Mouse (Mus musculus) midbrain, embryonic 12.5 days (tissue): ENCODE results near the gene Ahcy. TPM values are rescaled to one million over a fixed set of nuclear protein-coding genes. Genes with fewer than 3 reads are reported as not detected.

Experiments used
- ATAC-seq: fragments of 200-750 bp; cut with Nextera tagmentation; 2 replicates; pipeline ENCODE4 v1.8.0; 2017; ENCODE audit warnings: low read depth, moderate TSS enrichment, moderate library complexity; ENCODE audit not compliant: low FRiP score
- H3K27ac ChIP-seq: fragments of 300-500 bp; sonication (generic); replicated peaks from 2 replicates; pipeline ENCODE4 v1.5.1; 2016; ENCODE audit warnings: mild to moderate bottlenecking
- H3K27me3 ChIP-seq: fragments of 300-500 bp; sonication (generic); 2 replicates; pipeline ENCODE4 v1.6.1; 2016; ENCODE audit warnings: mild to moderate bottlenecking
- H3K36me3 ChIP-seq: fragments of 300-500 bp; sonication (generic); 2 replicates; pipeline ENCODE4 v1.6.1; 2016
- H3K4me1 ChIP-seq: fragments of 300-500 bp; sonication (generic); 2 replicates; pipeline ENCODE4 v1.6.1; 2016
- H3K4me2 ChIP-seq: fragments of 300-500 bp; sonication (generic); replicated peaks from 2 replicates; pipeline ENCODE4 v1.6.1; 2016; ENCODE audit warnings: mild to moderate bottlenecking, moderate library complexity
- H3K4me3 ChIP-seq: fragments of 300-500 bp; sonication (generic); 2 replicates; pipeline ENCODE4 v1.5.1; 2016; ENCODE audit warnings: mild to moderate bottlenecking
- H3K9ac ChIP-seq: fragments of 300-500 bp; sonication (generic); replicated peaks from 2 replicates; pipeline ENCODE4 v1.6.1; 2016; ENCODE audit warnings: mild to moderate bottlenecking, moderate library complexity
- H3K9me3 ChIP-seq: fragments of 300-500 bp; sonication (generic); 2 replicates; pipeline ENCODE4 v1.6.1; 2016; ENCODE audit warnings: mild to moderate bottlenecking
- WGBS: fragments of 180-500 bp; shearing (Covaris S2); methylation state at CpG from one replicate; pipeline ENCODE4 v1.1.7; 2016; 5-methylcytosine and 5-hydroxymethylcytosine counted together
- polyA plus RNA-seq: library from polyadenylated mRNA; unstranded; fragments of >200 nt; fragmentation: Nextera tagmentation; extraction: Ambion mirVana; gene quantifications from 2 replicates; pipeline ENCODE4 v1.2.1, GENCODE M21; 2016

The Ahcy gene
- polyA plus RNA-seq, 1 experiment from 2014 or later = 63.4 TPM

- no peak for ATAC-seq
- H3K27me3 ChIP-seq = peaks cover 11% of the 10 kb centered on the region; the same call in 1 of the 2 replicates
- no peak overlapping the region for H3K27ac ChIP-seq
- H3K4me2 ChIP-seq = no peak overlapping the region
- no peak overlapping the region for H3K9ac ChIP-seq
- no peaks in the 10 kb centered on the region for H3K36me3 ChIP-seq
- 72% methylated on average over 6 of the region's 6 CpGs for whole genome bisulfite sequencing
- H3K9me3 ChIP-seq = no peaks in the 10 kb centered on the region
- no peak overlapping the region for H3K4me3 ChIP-seq
- H3K4me1 ChIP-seq = no peaks in the 10 kb centered on the region
Observed at GRCm38 (mm10) chr2:155012991-155013390, 61.3 kb downstream of the Ahcy start.

- H3K27ac ChIP-seq = no peak overlapping the region
- peaks cover 11% of the 10 kb centered on the region; the same call in 1 of the 2 replicates for H3K27me3 ChIP-seq
- H3K4me3 ChIP-seq = no peak overlapping the region
- no peaks in the 10 kb centered on the region for H3K9me3 ChIP-seq
- H3K9ac ChIP-seq = no peak overlapping the region
- H3K4me1 ChIP-seq = no peaks in the 10 kb centered on the region
- no peaks in the 10 kb centered on the region for H3K36me3 ChIP-seq
- WGBS = 54% methylated on average over 3 of the region's 3 CpGs
- no peak overlapping the region for H3K4me2 ChIP-seq
- ATAC-seq = no peak
Observed at GRCm38 (mm10) chr2:155011086-155011656, 63.1 kb downstream of the Ahcy start.

Other genes starting within 250 kb of the Ahcy start
- gene Eif2s2, start 181.6 kb downstream of the Ahcy start, polyA plus RNA-seq = 93.9 and 103 TPM in 2 replicates
- 0.12 and 0.24 TPM in 2 replicates for gene Gm14226, start 56.2 kb downstream of the Ahcy start, polyA plus RNA-seq
- gene Itch, start 59.0 kb upstream of the Ahcy start, polyA plus RNA-seq = 64.1 and 66.2 TPM in 2 replicates
- 443 and 461 TPM in 2 replicates for gene Dynlrb1, start 162.0 kb upstream of the Ahcy start, polyA plus RNA-seq
- gene Map1lc3a, start 201.8 kb upstream of the Ahcy start, polyA plus RNA-seq = 193 and 205 TPM in 2 replicates